Mouse (Mus musculus): Measurements from ENCODE around the gene Chchd6.

- TF ChIP-seq POLR2A (IDR thresholded peaks at IDR 0.05; ENCODE audit: extremely low read depth, insufficient read depth, low read length), result no peak
- TF ChIP-seq CTCF (IDR thresholded peaks at IDR 0.05; ENCODE audit: extremely low read depth, insufficient read depth, low read length), result no peak
These were observed 163.5 kb downstream of the Chchd6 start for GRCm38 (mm10) chr6:89431920-89432482.
